In the genomic region with DNA sequence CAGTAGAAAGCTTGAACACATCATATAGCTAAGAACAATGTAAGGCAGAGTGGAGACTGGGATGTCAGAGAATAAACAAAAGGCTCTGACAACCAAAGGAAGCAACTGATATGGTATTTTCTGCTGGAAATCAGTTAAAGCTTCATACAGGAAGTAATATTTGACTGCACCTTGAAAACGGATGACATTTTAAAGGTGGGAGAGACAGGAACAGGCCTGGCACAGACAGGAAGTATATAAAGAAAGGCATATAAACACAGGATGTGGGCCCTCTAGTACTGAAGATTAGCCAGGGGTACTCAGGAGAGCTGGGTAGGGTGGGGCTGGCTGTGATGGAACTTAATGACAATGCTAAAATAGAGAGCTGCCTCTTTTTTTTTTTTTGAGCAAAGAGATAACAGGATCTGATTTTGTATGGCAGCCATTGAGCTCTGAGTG, we compare ENCODE assay signal across 15 mouse cellular contexts. TPM values are rescaled to one million over a fixed set of nuclear protein-coding genes. Genes with fewer than 3 reads are reported as not detected.
A peak's percentile ranks its signal among the peaks of the same experiment; 100 is the strongest.
DNase-seq lines count a peak whose midpoint lies in the region; ATAC-seq and TF ChIP-seq lines count a peak whose summit lies in the region.
"Had no signal": no experiment of that assay in that cellular context is flagged by ENCODE, and none has a peak within 500 bp of the region (broad histone marks: within the 10 kb centered on the region; RNA-seq: fewer than 3 reads in every experiment).

No protein-coding gene starts in this region.

- 42% methylated on average over 1 of the region's 1 CpGs for WGBS in heart, postnatal 0 days
- 73% methylated on average over 1 of the region's 1 CpGs for WGBS in hindbrain, embryonic 13.5 days
- 88% methylated on average over 1 of the region's 1 CpGs for WGBS in midbrain, embryonic 11.5 days

- no peak for TF ChIP-seq EP300 in heart, postnatal 0 days (IDR thresholded peaks at IDR 0.05; ENCODE audit: low read depth)

- ATAC-seq in heart, postnatal 0 days (ENCODE audit: insufficient read depth, low read depth), result 0 out of 2 replicates have a peak, but pooled peaks have one; percentile 39
- 0 out of 2 replicates have a peak, but pooled peaks have one; percentile 20 for ATAC-seq in megakaryocyte progenitor cell, adult 5-6 weeks (replicated peaks; ENCODE audit: poor library complexity)
- no peak for ATAC-seq in hindbrain, embryonic 13.5 days (ENCODE audit: low FRiP score)
- no peak for ATAC-seq in midbrain, embryonic 11.5 days (ENCODE audit: low FRiP score)

- peak; percentile 15 for DNase-seq in heart, postnatal 0 days (ENCODE audit: low spot score)
- DNase-seq in heart, postnatal 14 days, result no peak
- peak; percentile 78 for DNase-seq in 416B (ENCODE audit: low read depth)
- peak; percentile 85 for DNase-seq in T-cell, adult 2 months (ENCODE audit: low spot score)
- DNase-seq in kidney, postnatal 25 days, result no peak
- no peak for DNase-seq in midbrain, embryonic 11.5 days (ENCODE audit: low spot score, missing footprints)
- DNase-seq: adrenal gland, postnatal 25 days; cerebellum, adult 8-10 months; gastrocnemius, postnatal 10 days; retina, postnatal 1 day had no signal

- no peak overlapping the region for H3K4me2 ChIP-seq in heart, postnatal 0 days (ENCODE audit: low read depth, low read length)
- H3K4me2 ChIP-seq in hindbrain, embryonic 13.5 days, result no peak overlapping the region
- no peak overlapping the region for H3K4me2 ChIP-seq in midbrain, embryonic 11.5 days
- H3K4me2 ChIP-seq: limb, embryonic 13.5 days had no signal

- H3K27me3 ChIP-seq in heart, postnatal 0 days (ENCODE audit: control insufficient read depth, insufficient read depth, low read length), result no peaks in the 10 kb centered on the region
- H3K27me3 ChIP-seq in hindbrain, embryonic 13.5 days, result no peaks in the 10 kb centered on the region
- H3K27me3 ChIP-seq in midbrain, embryonic 11.5 days (ENCODE audit: control insufficient read depth, insufficient read depth, low read length), result no peaks in the 10 kb centered on the region
- H3K27me3 ChIP-seq: limb, embryonic 13.5 days had no signal

- peaks cover 19% of the 10 kb centered on the region for H3K36me3 ChIP-seq in heart, postnatal 0 days (replicated peaks; ENCODE audit: control insufficient read depth, insufficient read depth, low read length)
- peaks cover 12% of the 10 kb centered on the region for H3K36me3 ChIP-seq in hindbrain, embryonic 13.5 days
- H3K36me3 ChIP-seq in midbrain, embryonic 11.5 days (ENCODE audit: control insufficient read depth, insufficient read depth, low read length), result no peaks in the 10 kb centered on the region

- no peak overlapping the region for H3K4me3 ChIP-seq in heart, postnatal 0 days (ENCODE audit: low read depth, low read length)
- no peak overlapping the region for H3K4me3 ChIP-seq in hindbrain, embryonic 13.5 days
- no peak overlapping the region for H3K4me3 ChIP-seq in midbrain, embryonic 11.5 days (ENCODE audit: low read depth, low read length)
- H3K4me3 ChIP-seq: erythroblast, embryonic 14.5 days; limb, embryonic 13.5 days had no signal

- H3K9me3 ChIP-seq in heart, postnatal 0 days (replicated peaks; ENCODE audit: control insufficient read depth, low read length), result no peaks in the 10 kb centered on the region
- H3K9me3 ChIP-seq in hindbrain, embryonic 13.5 days, result no peaks in the 10 kb centered on the region
- H3K9me3 ChIP-seq in midbrain, embryonic 11.5 days (ENCODE audit: control insufficient read depth, low read length), result no peaks in the 10 kb centered on the region
- H3K9me3 ChIP-seq: limb, embryonic 13.5 days had no signal

- TF ChIP-seq CTCF in heart, postnatal 0 days (IDR thresholded peaks at IDR 0.05; ENCODE audit: low read depth), result no peak

- no peak overlapping the region for H3K9ac ChIP-seq in heart, postnatal 0 days (replicated peaks; ENCODE audit: low read depth, low read length)
- H3K9ac ChIP-seq in hindbrain, embryonic 13.5 days, result no peak overlapping the region
- H3K9ac ChIP-seq in midbrain, embryonic 11.5 days (ENCODE audit: low read length), result no peak overlapping the region
- H3K9ac ChIP-seq: limb, embryonic 13.5 days had no signal

- H3K4me1 ChIP-seq in heart, postnatal 0 days (ENCODE audit: control insufficient read depth, insufficient read depth), result peaks cover 16% of the 10 kb centered on the region
- H3K4me1 ChIP-seq in hindbrain, embryonic 13.5 days (replicated peaks), result no peaks in the 10 kb centered on the region; the same call in 1 of the 2 replicates
- H3K4me1 ChIP-seq in midbrain, embryonic 11.5 days (ENCODE audit: control insufficient read depth, insufficient read depth, low read length), result no peaks in the 10 kb centered on the region

- intact Hi-C loops in heart, postnatal 14 days (cut with DNase I), result no loop called here

- H3K27ac ChIP-seq in heart, postnatal 0 days (ENCODE audit: low read depth), result peak overlapping the region; percentile 78; the same call in 1 of the 2 replicates
- H3K27ac ChIP-seq in hindbrain, embryonic 13.5 days, result no peak overlapping the region
- H3K27ac ChIP-seq in midbrain, embryonic 11.5 days (ENCODE audit: low read depth, low read length), result no peak overlapping the region
- H3K27ac ChIP-seq: limb, embryonic 13.5 days had no signal

RNA-seq across cellular contexts. Expression of gene Apoa1, which starts 52.4 kb away (rescaled TPM):
- 0.62 TPM in 1 of 2 replicates, not detected in the other for total RNA-seq in heart, postnatal 0 days (2014; rRNA removed; ENCODE audit: low replicate concordance)
- 1.0 and 1.8 TPM in 2 replicates for polyA plus RNA-seq in heart, postnatal 0 days (2015; fragmentation: Nextera tagmentation; extraction: Ambion mirVana)
- total RNA-seq in heart, postnatal 14 days (2021), result under 1 TPM in 1 of 2 experiments, not detected in 1; 0.29 TPM
- not detected in 2 replicates for total RNA-seq in megakaryocyte progenitor cell, adult 5-6 weeks (2015)
- total RNA-seq in megakaryocyte progenitor cell, adult 5-6 weeks (2017), result not detected in 2 replicates
- 3.3 and 3.7 TPM in 2 replicates for polyA plus RNA-seq in hindbrain, embryonic 13.5 days (2015; fragmentation: Nextera tagmentation; extraction: Ambion mirVana)
- 0.68 and 1.00 TPM in 2 replicates for polyA plus RNA-seq in midbrain, embryonic 11.5 days (2014; fragmentation: Nextera tagmentation; extraction: Ambion mirVana)

RNA-seq across cellular contexts. Expression of gene Apoc3, which starts 59.5 kb away (rescaled TPM):
- total RNA-seq in heart, postnatal 0 days (2014; rRNA removed; ENCODE audit: low replicate concordance), result not detected in 2 replicates
- polyA plus RNA-seq in heart, postnatal 0 days (2015; fragmentation: Nextera tagmentation; extraction: Ambion mirVana), result not detected in 2 replicates
- total RNA-seq in heart, postnatal 14 days (2021), result not detected
- total RNA-seq in megakaryocyte progenitor cell, adult 5-6 weeks (2015), result not detected in 2 replicates
- not detected in 2 replicates for total RNA-seq in megakaryocyte progenitor cell, adult 5-6 weeks (2017)
- polyA plus RNA-seq in hindbrain, embryonic 13.5 days (2015; fragmentation: Nextera tagmentation; extraction: Ambion mirVana), result not detected in 2 replicates
- polyA plus RNA-seq in midbrain, embryonic 11.5 days (2014; fragmentation: Nextera tagmentation; extraction: Ambion mirVana), result not detected in 2 replicates
- total RNA-seq: gastrocnemius, postnatal 10 days had no signal
- polyA plus RNA-seq: erythroblast, embryonic 14.5 days; kidney, embryonic 14.5 days; limb, embryonic 13.5 days had no signal

Comparison
In these comparisons a context has a peak if more than half of its experiments do, and no peak if none do; other contexts are left out.
1. DNase-seq: peak in heart, postnatal 0 days (single experiment), 416B (single experiment) and T-cell, adult 2 months (single experiment); none in heart, postnatal 14 days (0 of 2), kidney, postnatal 25 days (0 of 2) and midbrain, embryonic 11.5 days (single experiment).
2. ATAC-seq: peak in heart, postnatal 0 days (single experiment) and megakaryocyte progenitor cell, adult 5-6 weeks (single experiment); none in hindbrain, embryonic 13.5 days (single experiment) and midbrain, embryonic 11.5 days (single experiment).